Mouse (Mus musculus): ENCODE measurements around the gene Btnl6. TPM values are rescaled to one million over a fixed set of nuclear protein-coding genes. Genes with fewer than 3 reads are reported as not detected.

The Btnl6 gene
- not detected in 2 replicates for polyA plus RNA-seq (2015; fragmentation: Nextera tagmentation; extraction: Ambion mirVana)

- Histone ChIP-seq H3K27ac (no peak within 1 kb of the TSS), H3K4me2 (no peak within 1 kb of the TSS), H3K27me3 (replicated peaks) (no peaks in the 10 kb centered on the region), H3K4me3 (no peak within 1 kb of the TSS), H3K9me3 (no peaks in the 10 kb centered on the region), H3K4me1 (no peaks in the 10 kb centered on the region), H3K36me3 (replicated peaks) (no peaks in the 10 kb centered on the region), H3K9ac (no peak within 1 kb of the TSS)
- WGBS, result 84% methylated on average over 4 of the region's 4 CpGs
- no peak for ATAC-seq (replicated peaks)
Measured at GRCm38 (mm10) chr17:34517252-34517651, at the start of gene Btnl6. Btnl6 (minus strand) TSS chr17:34517352.

GRCm38 (mm10) chr17:34564796-34565195 lies 47.6 kb upstream of the Btnl6 start:
- Histone ChIP-seq H3K4me2 (0 out of 2 replicates have a peak overlapping the region, but pooled peaks have one; percentile 12), H3K4me3 (no peak overlapping the region), H3K36me3 (replicated peaks) (no peaks in the 10 kb centered on the region), H3K9ac (no peak overlapping the region), H3K4me1 (no peaks in the 10 kb centered on the region), H3K9me3 (no peaks in the 10 kb centered on the region), H3K27ac (0 out of 2 replicates have a peak overlapping the region, but pooled peaks have one; percentile 21), H3K27me3 (replicated peaks) (0 out of 2 replicates have a peak, but pooled peaks cover 5% of the 10 kb centered on the region)
- whole genome bisulfite sequencing, result 64% methylated on average over 3 of the region's 3 CpGs
- no peak for ATAC-seq (replicated peaks)

- 0 out of 2 replicates have a peak within 1 kb of the TSS, but pooled peaks have one; percentile 12 for H3K4me2 ChIP-seq
- no peak for ATAC-seq (replicated peaks)
- 17% methylated on average over 6 of the region's 6 CpGs for WGBS
Measured at GRCm38 (mm10) chr17:34564003-34564421, 46.9 kb upstream of the Btnl6 start, which contains the start of gene Notch4. Notch4 (plus strand) TSS chr17:34564268.

GRCm38 (mm10) chr17:34563354-34563753 lies 46.2 kb upstream of the Btnl6 start:
- Histone ChIP-seq H3K27me3 (replicated peaks) (0 out of 2 replicates have a peak, but pooled peaks cover 5% of the 10 kb centered on the region), H3K4me2 (no peak overlapping the region), H3K4me1 (no peaks in the 10 kb centered on the region), H3K9me3 (no peaks in the 10 kb centered on the region), H3K36me3 (replicated peaks) (no peaks in the 10 kb centered on the region), H3K4me3 (no peak overlapping the region), H3K27ac (no peak overlapping the region), H3K9ac (no peak overlapping the region)
- ATAC-seq (replicated peaks), result no peak
- WGBS, result 76% methylated on average over 11 of the region's 11 CpGs

More at GRCm38 (mm10) chr17:34564003-34564421, 46.9 kb upstream of the Btnl6 start, which contains the start of gene Notch4:
- Histone ChIP-seq H3K27ac (0 out of 2 replicates have a peak within 1 kb of the TSS, but pooled peaks have one; percentile 21), H3K4me1 (no peaks in the 10 kb centered on the region), H3K9ac (no peak within 1 kb of the TSS), H3K4me3 (no peak within 1 kb of the TSS), H3K36me3 (replicated peaks) (no peaks in the 10 kb centered on the region), H3K9me3 (no peaks in the 10 kb centered on the region), H3K27me3 (replicated peaks) (0 out of 2 replicates have a peak, but pooled peaks cover 5% of the 10 kb centered on the region)

GRCm38 (mm10) chr17:34562595-34562994 lies 45.4 kb upstream of the Btnl6 start:
- H3K4me2 ChIP-seq, result no peak overlapping the region
- WGBS, result 83% methylated on average over 3 of the region's 3 CpGs
- no peak overlapping the region for H3K27ac ChIP-seq

GRCm38 (mm10) chr17:34561200-34561599 lies 44.0 kb upstream of the Btnl6 start:
- 42% methylated on average over 8 of the region's 8 CpGs for WGBS
- Histone ChIP-seq H3K9me3 (no peaks in the 10 kb centered on the region), H3K27ac (0 out of 2 replicates have a peak overlapping the region, but pooled peaks have one; percentile 20), H3K4me2 (no peak overlapping the region), H3K27me3 (replicated peaks) (no peaks in the 10 kb centered on the region), H3K4me3 (no peak overlapping the region), H3K36me3 (replicated peaks) (no peaks in the 10 kb centered on the region), H3K9ac (no peak overlapping the region), H3K4me1 (no peaks in the 10 kb centered on the region)
- ATAC-seq (replicated peaks), result no peak

More at GRCm38 (mm10) chr17:34562595-34562994, 45.4 kb upstream of the Btnl6 start:
- Histone ChIP-seq H3K36me3 (replicated peaks) (no peaks in the 10 kb centered on the region), H3K9me3 (no peaks in the 10 kb centered on the region), H3K9ac (no peak overlapping the region), H3K27me3 (replicated peaks) (0 out of 2 replicates have a peak, but pooled peaks cover 5% of the 10 kb centered on the region), H3K4me1 (no peaks in the 10 kb centered on the region), H3K4me3 (no peak overlapping the region)
- no peak for ATAC-seq (replicated peaks)

- H3K4me1 ChIP-seq, result no peaks in the 10 kb centered on the region
- no peaks in the 10 kb centered on the region for H3K36me3 ChIP-seq (replicated peaks)
- H3K27me3 ChIP-seq (replicated peaks), result no peaks in the 10 kb centered on the region
- H3K4me3 ChIP-seq, result no peak overlapping the region
- no peak overlapping the region for H3K4me2 ChIP-seq
- 88% methylated on average over 6 of the region's 6 CpGs for WGBS
- no peaks in the 10 kb centered on the region for H3K9me3 ChIP-seq
- no peak overlapping the region for H3K27ac ChIP-seq
- H3K9ac ChIP-seq, result no peak overlapping the region
- ATAC-seq (replicated peaks), result no peak
Measured at GRCm38 (mm10) chr17:34560438-34560837, 43.3 kb upstream of the Btnl6 start.

GRCm38 (mm10) chr17:34559895-34560294 lies 42.7 kb upstream of the Btnl6 start:
- no peaks in the 10 kb centered on the region for H3K36me3 ChIP-seq (replicated peaks)
- H3K4me2 ChIP-seq, result no peak overlapping the region
- H3K27me3 ChIP-seq (replicated peaks), result no peaks in the 10 kb centered on the region
- H3K4me1 ChIP-seq, result no peaks in the 10 kb centered on the region
- H3K4me3 ChIP-seq, result no peak overlapping the region
- no peak overlapping the region for H3K27ac ChIP-seq
- no peak overlapping the region for H3K9ac ChIP-seq
- no peak for ATAC-seq (replicated peaks)
- H3K9me3 ChIP-seq, result no peaks in the 10 kb centered on the region
- 29% methylated on average over 15 of the region's 15 CpGs for WGBS

GRCm38 (mm10) chr17:34559116-34559515 lies 42.0 kb upstream of the Btnl6 start:
- Histone ChIP-seq H3K9ac (no peak overlapping the region), H3K27me3 (replicated peaks) (no peaks in the 10 kb centered on the region), H3K4me1 (no peaks in the 10 kb centered on the region), H3K36me3 (replicated peaks) (no peaks in the 10 kb centered on the region), H3K9me3 (no peaks in the 10 kb centered on the region), H3K4me2 (no peak overlapping the region), H3K4me3 (no peak overlapping the region), H3K27ac (no peak overlapping the region)
- WGBS, result 85% methylated on average over 7 of the region's 7 CpGs
- no peak for ATAC-seq (replicated peaks)

GRCm38 (mm10) chr17:34557411-34557810 lies 40.3 kb upstream of the Btnl6 start:
- Histone ChIP-seq H3K4me1 (no peaks in the 10 kb centered on the region), H3K9ac (no peak overlapping the region), H3K27ac (no peak overlapping the region), H3K9me3 (no peaks in the 10 kb centered on the region), H3K4me2 (no peak overlapping the region), H3K36me3 (replicated peaks) (no peaks in the 10 kb centered on the region), H3K27me3 (replicated peaks) (no peaks in the 10 kb centered on the region), H3K4me3 (no peak overlapping the region)
- WGBS, result 81% methylated on average over 11 of the region's 11 CpGs
- ATAC-seq (replicated peaks), result no peak

- H3K9ac ChIP-seq, result no peak overlapping the region
- WGBS, result 86% methylated on average over 8 of the region's 8 CpGs
- H3K27ac ChIP-seq, result no peak overlapping the region
- H3K4me3 ChIP-seq, result no peak overlapping the region
- H3K36me3 ChIP-seq (replicated peaks), result no peaks in the 10 kb centered on the region
- H3K9me3 ChIP-seq, result no peaks in the 10 kb centered on the region
- no peaks in the 10 kb centered on the region for H3K27me3 ChIP-seq (replicated peaks)
- H3K4me1 ChIP-seq, result no peaks in the 10 kb centered on the region
- no peak for ATAC-seq (replicated peaks)
- H3K4me2 ChIP-seq, result no peak overlapping the region
Measured at GRCm38 (mm10) chr17:34556406-34556805, 39.3 kb upstream of the Btnl6 start.

GRCm38 (mm10) chr17:34555483-34555882 lies 38.3 kb upstream of the Btnl6 start:
- Histone ChIP-seq H3K9ac (no peak overlapping the region), H3K36me3 (replicated peaks) (no peaks in the 10 kb centered on the region), H3K4me1 (no peaks in the 10 kb centered on the region), H3K9me3 (no peaks in the 10 kb centered on the region), H3K4me3 (no peak overlapping the region), H3K4me2 (no peak overlapping the region), H3K27me3 (replicated peaks) (no peaks in the 10 kb centered on the region), H3K27ac (no peak overlapping the region)
- WGBS, result 24% methylated on average over 5 of the region's 5 CpGs
- no peak for ATAC-seq (replicated peaks)

GRCm38 (mm10) chr17:34549843-34550242 lies 32.7 kb upstream of the Btnl6 start:
- no peak for ATAC-seq (replicated peaks)
- H3K27me3 ChIP-seq (replicated peaks), result no peaks in the 10 kb centered on the region
- 76% methylated on average over 2 of the region's 2 CpGs for WGBS

More at GRCm38 (mm10) chr17:34549843-34550242, 32.7 kb upstream of the Btnl6 start:
- H3K9me3 ChIP-seq, result no peaks in the 10 kb centered on the region
- H3K36me3 ChIP-seq (replicated peaks), result no peaks in the 10 kb centered on the region
- H3K9ac ChIP-seq, result no peak overlapping the region
- H3K4me2 ChIP-seq, result no peak overlapping the region
- no peak overlapping the region for H3K4me3 ChIP-seq
- no peak overlapping the region for H3K27ac ChIP-seq
- no peaks in the 10 kb centered on the region for H3K4me1 ChIP-seq
